In genomic region chr13:107645865-107646645, GRCm38 (mm10) we compare ENCODE assay signal across 9 mouse cellular contexts.
DNase-seq lines count a peak whose midpoint lies in the region; ATAC-seq and TF ChIP-seq lines count a peak whose summit lies in the region.
"Had no signal": no experiment of that assay in that cellular context is flagged by ENCODE, and none has a peak within 500 bp of the region (broad histone marks: within the 10 kb centered on the region; RNA-seq: fewer than 3 reads in every experiment).

No protein-coding gene starts in this region.

- H3K36me3 ChIP-seq in spleen, adult 2 months (ENCODE audit: control insufficient read depth, insufficient read depth, low read length) = no peaks in the 10 kb centered on the region
- no peaks in the 10 kb centered on the region for H3K36me3 ChIP-seq in embryonic facial prominence, embryonic 12.5 days
- H3K36me3 ChIP-seq in liver, embryonic 16.5 days (ENCODE audit: control insufficient read depth, insufficient read depth) = no peaks in the 10 kb centered on the region
- H3K36me3 ChIP-seq in neural tube, embryonic 12.5 days = no peaks in the 10 kb centered on the region
- H3K36me3 ChIP-seq: G1E had no signal

- no peak for DNase-seq in spleen, adult 2 months (ENCODE audit: low read depth in 1 of 2, low spot score in 2 of 2)
- DNase-seq in spleen, postnatal 36 days (ENCODE audit: low spot score in 2 of 2) = no peak
- peak; percentile 25 to 28 for DNase-seq in heart, postnatal 36 days
- DNase-seq in layer of hippocampus, adult 11-12 months (ENCODE audit: low spot score) = peak; percentile 40
- DNase-seq in adipocyte (ENCODE audit: low spot score) = no peak

- TF ChIP-seq POLR2A in spleen, adult 2 months (IDR thresholded peaks at IDR 0.05; ENCODE audit: low read depth, low read length) = no peak

- TF ChIP-seq CTCF in spleen, adult 2 months (IDR thresholded peaks at IDR 0.05; ENCODE audit: extremely low read depth, insufficient read depth, insufficient read length, insufficient replicate concordance) = no peak

- 6% methylated on average over 27 of the region's 27 CpGs for WGBS in spleen, adult 2 months
- 3% methylated on average over 27 of the region's 27 CpGs for WGBS in embryonic facial prominence, embryonic 12.5 days
- 4% methylated on average over 27 of the region's 27 CpGs for whole genome bisulfite sequencing in liver, embryonic 16.5 days (ENCODE audit: insufficient replicate concordance)
- WGBS in neural tube, embryonic 12.5 days = 3% methylated on average over 27 of the region's 27 CpGs

- peaks cover 2% of the 10 kb centered on the region; the same call in 1 of the 2 replicates for H3K4me1 ChIP-seq in spleen, adult 2 months (ENCODE audit: control insufficient read depth, insufficient read depth, insufficient read length)
- H3K4me1 ChIP-seq in embryonic facial prominence, embryonic 12.5 days = peaks cover 10% of the 10 kb centered on the region; the same call in 1 of the 2 replicates
- H3K4me1 ChIP-seq in liver, embryonic 16.5 days (ENCODE audit: control insufficient read depth, low read depth, low read length) = no peaks in the 10 kb centered on the region; the same call in none of the 2 replicates
- peaks cover 29% of the 10 kb centered on the region for H3K4me1 ChIP-seq in neural tube, embryonic 12.5 days

- peak overlapping the region; percentile 30; the same call in 1 of the 2 replicates for H3K4me3 ChIP-seq in spleen, adult 2 months (ENCODE audit: extremely low read depth, insufficient read depth, insufficient read length)
- peak overlapping the region; percentile 37 for H3K4me3 ChIP-seq in embryonic facial prominence, embryonic 12.5 days
- H3K4me3 ChIP-seq in liver, embryonic 16.5 days (ENCODE audit: low read depth, low read length) = peak overlapping the region; percentile 34
- H3K4me3 ChIP-seq in neural tube, embryonic 12.5 days = peak overlapping the region; percentile 33

- ATAC-seq in embryonic facial prominence, embryonic 12.5 days (ENCODE audit: insufficient number of reproducible peaks, insufficient read depth, low FRiP score, low TSS enrichment) = no peak
- no peak for ATAC-seq in liver, embryonic 16.5 days (ENCODE audit: low read depth)
- no peak for ATAC-seq in neural tube, embryonic 12.5 days (ENCODE audit: low FRiP score, low read depth)

- H3K27me3 ChIP-seq in spleen, adult 2 months (ENCODE audit: control insufficient read depth, insufficient read depth, low read length) = peaks cover 10% of the 10 kb centered on the region; the same call in 1 of the 2 replicates
- H3K27me3 ChIP-seq in embryonic facial prominence, embryonic 12.5 days = peaks cover 23% of the 10 kb centered on the region
- H3K27me3 ChIP-seq in liver, embryonic 16.5 days (ENCODE audit: control insufficient read depth, insufficient read depth, low read depth, low read length) = peaks cover 25% of the 10 kb centered on the region
- peaks cover 16% of the 10 kb centered on the region; the same call in 1 of the 2 replicates for H3K27me3 ChIP-seq in neural tube, embryonic 12.5 days (replicated peaks)

- no peaks in the 10 kb centered on the region for H3K9me3 ChIP-seq in embryonic facial prominence, embryonic 12.5 days
- H3K9me3 ChIP-seq in liver, embryonic 16.5 days (replicated peaks; ENCODE audit: control insufficient read depth, low read length) = no peaks in the 10 kb centered on the region
- no peaks in the 10 kb centered on the region for H3K9me3 ChIP-seq in neural tube, embryonic 12.5 days

- H3K9ac ChIP-seq in embryonic facial prominence, embryonic 12.5 days = peak overlapping the region; percentile 30
- no peak overlapping the region for H3K9ac ChIP-seq in liver, embryonic 16.5 days (ENCODE audit: low read depth, low read length)
- peak overlapping the region; percentile 47 for H3K9ac ChIP-seq in neural tube, embryonic 12.5 days

- intact Hi-C loops in heart, postnatal 36 days (cut with DNase I) = no loop called here

- H3K27ac ChIP-seq in spleen, adult 2 months (ENCODE audit: insufficient read depth, low read length) = no peak overlapping the region
- H3K27ac ChIP-seq in embryonic facial prominence, embryonic 12.5 days = no peak overlapping the region
- H3K27ac ChIP-seq in liver, embryonic 16.5 days (ENCODE audit: low read length) = no peak overlapping the region
- no peak overlapping the region for H3K27ac ChIP-seq in neural tube, embryonic 12.5 days

- peak overlapping the region; percentile 52 for H3K4me2 ChIP-seq in embryonic facial prominence, embryonic 12.5 days (replicated peaks)
- peak overlapping the region; percentile 40; the same call in 1 of the 2 replicates for H3K4me2 ChIP-seq in liver, embryonic 16.5 days (ENCODE audit: low read depth, low read length)
- peak overlapping the region; percentile 68 for H3K4me2 ChIP-seq in neural tube, embryonic 12.5 days (replicated peaks)

Comparison
In these comparisons a context has a peak if more than half of its experiments do, and no peak if none do; other contexts are left out.
1. DNase-seq: peak in heart, postnatal 36 days (2 of 2) and layer of hippocampus, adult 11-12 months (single experiment); none in spleen, adult 2 months (0 of 2), spleen, postnatal 36 days (0 of 2) and adipocyte (single experiment).
2. Peak in every context shown above with its lines, with median percentiles within 50 percentile points of each other: H3K4me3 ChIP-seq and H3K4me2 ChIP-seq.